ENCODE assay signal across 8 mouse cellular contexts in genomic region chr1:127459015-127459451, GRCm38 (mm10).
A peak's percentile ranks its signal among the peaks of the same experiment; 100 is the strongest.
DNase-seq lines count a peak whose midpoint lies in the region; ATAC-seq and TF ChIP-seq lines count a peak whose summit lies in the region.

No protein-coding gene starts in this region.

- WGBS in cerebellum, adult 2 months, result 20% methylated on average over 6 of the region's 6 CpGs
- 12% methylated on average over 6 of the region's 6 CpGs for WGBS in intestine, embryonic 15.5 days
- WGBS in midbrain, embryonic 13.5 days, result 17% methylated on average over 6 of the region's 6 CpGs
- WGBS in stomach, postnatal 0 days, result 14% methylated on average over 6 of the region's 6 CpGs

- H3K27ac ChIP-seq in cerebellum, adult 2 months (ENCODE audit: insufficient read depth, low read length), result no peak overlapping the region
- no peak overlapping the region for H3K27ac ChIP-seq in intestine, embryonic 15.5 days
- H3K27ac ChIP-seq in midbrain, embryonic 13.5 days, result peak overlapping the region; percentile 74
- H3K27ac ChIP-seq in stomach, postnatal 0 days (replicated peaks), result no peak overlapping the region

- H3K4me1 ChIP-seq in cerebellum, adult 2 months (ENCODE audit: control insufficient read depth, insufficient read depth, low read length), result no peaks in the 10 kb centered on the region
- no peaks in the 10 kb centered on the region for H3K4me1 ChIP-seq in intestine, embryonic 15.5 days (replicated peaks)
- H3K4me1 ChIP-seq in midbrain, embryonic 13.5 days (replicated peaks), result peaks cover 31% of the 10 kb centered on the region
- H3K4me1 ChIP-seq in stomach, postnatal 0 days (replicated peaks; ENCODE audit: control insufficient read depth, insufficient read depth), result no peaks in the 10 kb centered on the region

- H3K36me3 ChIP-seq in intestine, embryonic 15.5 days, result no peaks in the 10 kb centered on the region
- H3K36me3 ChIP-seq in midbrain, embryonic 13.5 days, result no peaks in the 10 kb centered on the region; the same call in 1 of the 2 replicates
- peaks cover 4% of the 10 kb centered on the region; the same call in 1 of the 2 replicates for H3K36me3 ChIP-seq in stomach, postnatal 0 days (ENCODE audit: control insufficient read depth, insufficient read depth, low read length)

- peak; percentile 70 for DNase-seq in ovary, adult 18-20 months (ENCODE audit: low spot score)
- no peak for DNase-seq in ovary, postnatal 10 days (ENCODE audit: low spot score)
- DNase-seq in cerebellum, adult 2 months, result peak; percentile 55 to 60
- DNase-seq in frontal cortex, postnatal 36 days (ENCODE audit: low spot score in 2 of 2), result peak; percentile 54 to 70
- peak; percentile 62 to 78 for DNase-seq in left cerebral cortex, postnatal 14 days (ENCODE audit: low spot score in 2 of 2)
- peak; percentile 54 for DNase-seq in stomach, postnatal 0 days (ENCODE audit: low spot score)

- no peak overlapping the region for H3K4me2 ChIP-seq in intestine, embryonic 15.5 days (replicated peaks)
- H3K4me2 ChIP-seq in midbrain, embryonic 13.5 days (replicated peaks), result no peak overlapping the region
- H3K4me2 ChIP-seq in stomach, postnatal 0 days (replicated peaks; ENCODE audit: low read depth), result no peak overlapping the region

- no peaks in the 10 kb centered on the region for H3K9me3 ChIP-seq in intestine, embryonic 15.5 days
- H3K9me3 ChIP-seq in midbrain, embryonic 13.5 days, result no peaks in the 10 kb centered on the region
- no peaks in the 10 kb centered on the region for H3K9me3 ChIP-seq in stomach, postnatal 0 days (ENCODE audit: control insufficient read depth, low read length)

- no peak for TF ChIP-seq EP300 in stomach, postnatal 0 days (optimal IDR thresholded peaks at IDR 0.05)

- H3K27me3 ChIP-seq in cerebellum, adult 2 months (ENCODE audit: control insufficient read depth, insufficient read depth, low read length), result no peaks in the 10 kb centered on the region
- H3K27me3 ChIP-seq in intestine, embryonic 15.5 days (replicated peaks), result no peaks in the 10 kb centered on the region
- no peaks in the 10 kb centered on the region for H3K27me3 ChIP-seq in midbrain, embryonic 13.5 days
- no peaks in the 10 kb centered on the region for H3K27me3 ChIP-seq in stomach, postnatal 0 days (ENCODE audit: control insufficient read depth, insufficient read depth, low read length)

- ATAC-seq in intestine, embryonic 15.5 days, result peak; percentile 67
- peak; percentile 95 for ATAC-seq in midbrain, embryonic 13.5 days
- peak; percentile 54 for ATAC-seq in stomach, postnatal 0 days (ENCODE audit: low FRiP score, low TSS enrichment)

- no peak for TF ChIP-seq POLR2A in cerebellum, adult 2 months (IDR thresholded peaks at IDR 0.05; ENCODE audit: borderline replicate concordance, insufficient read depth, low read length)

- intact Hi-C loops in left cerebral cortex, postnatal 14 days (cut with DNase I), result loop anchor here (5.0 kb wide), 2 partner anchors 257 to 442 kb away; no protein-coding TSS in a partner anchor

- H3K9ac ChIP-seq in intestine, embryonic 15.5 days, result no peak overlapping the region
- peak overlapping the region; percentile 57; the same call in 1 of the 2 replicates for H3K9ac ChIP-seq in midbrain, embryonic 13.5 days (replicated peaks)
- H3K9ac ChIP-seq in stomach, postnatal 0 days (ENCODE audit: low read length), result no peak overlapping the region

- no peak overlapping the region for H3K4me3 ChIP-seq in cerebellum, adult 2 months (replicated peaks; ENCODE audit: insufficient read depth, low read depth, low read length)
- H3K4me3 ChIP-seq in intestine, embryonic 15.5 days (replicated peaks), result no peak overlapping the region
- no peak overlapping the region for H3K4me3 ChIP-seq in midbrain, embryonic 13.5 days (replicated peaks)
- no peak overlapping the region for H3K4me3 ChIP-seq in stomach, postnatal 0 days (ENCODE audit: low read depth, low read length)

- peak; percentile 88 for TF ChIP-seq CTCF in cerebellum, adult 2 months (IDR thresholded peaks at IDR 0.05; ENCODE audit: borderline replicate concordance, insufficient read depth, low read depth, low read length)
- peak; percentile 95 for TF ChIP-seq CTCF in stomach, postnatal 0 days (IDR thresholded peaks at IDR 0.05; ENCODE audit: low read depth)
